In genomic region chr16:51048650-51049049, GRCm38 (mm10) we compare ENCODE assay signal across 18 mouse cellular contexts.
DNase-seq lines count a peak whose midpoint lies in the region; ATAC-seq lines count a peak whose summit lies in the region.
"Had no signal": no experiment of that assay in that cellular context is flagged by ENCODE, and none has a peak within 500 bp of the region (broad histone marks: within the 10 kb centered on the region; RNA-seq: fewer than 3 reads in every experiment).

No protein-coding gene starts in this region.

- H3K27ac ChIP-seq in heart, embryonic 10.5 days: no peak overlapping the region
- H3K27ac ChIP-seq in limb, embryonic 13.5 days: no peak overlapping the region
- H3K27ac ChIP-seq in limb, embryonic 10.5 days: no peak overlapping the region
- H3K27ac ChIP-seq in embryonic facial prominence, embryonic 15.5 days (replicated peaks): peak overlapping the region; percentile 39; the same call in 1 of the 2 replicates
- H3K27ac ChIP-seq: hindbrain, embryonic 13.5 days; left cerebral cortex, adult 2 months; lung, embryonic 15.5 days; midbrain, embryonic 10.5 days; stomach, embryonic 15.5 days had no signal

- H3K36me3 ChIP-seq in heart, embryonic 10.5 days: no peaks in the 10 kb centered on the region
- no peaks in the 10 kb centered on the region for H3K36me3 ChIP-seq in limb, embryonic 13.5 days
- H3K36me3 ChIP-seq in limb, embryonic 10.5 days: no peaks in the 10 kb centered on the region
- H3K36me3 ChIP-seq in embryonic facial prominence, embryonic 15.5 days: no peaks in the 10 kb centered on the region
- H3K36me3 ChIP-seq: hindbrain, embryonic 13.5 days; lung, embryonic 15.5 days; midbrain, embryonic 10.5 days; stomach, embryonic 15.5 days had no signal

- no peak overlapping the region for H3K4me2 ChIP-seq in limb, embryonic 13.5 days (replicated peaks)
- no peak overlapping the region for H3K4me2 ChIP-seq in embryonic facial prominence, embryonic 15.5 days (replicated peaks)
- H3K4me2 ChIP-seq: hindbrain, embryonic 13.5 days; lung, embryonic 15.5 days; stomach, embryonic 15.5 days had no signal

- peak; percentile 7 to 35 for DNase-seq in heart, adult 9 months (ENCODE audit: low spot score in 2 of 2)
- DNase-seq in heart, embryonic 10.5 days (ENCODE audit: low spot score): no peak
- DNase-seq in limb, embryonic 10.5 days (ENCODE audit: low spot score): no peak
- DNase-seq in lung, postnatal 36 days: peak; percentile 39
- no peak for DNase-seq in spleen, postnatal 14 days (ENCODE audit: low spot score in 2 of 2)
- DNase-seq: embryo, embryonic 11 days; kidney, postnatal 25 days; liver; spleen, adult 18-20 months; thymus, adult 2 months had no signal

- no peak overlapping the region for H3K4me3 ChIP-seq in heart, embryonic 10.5 days
- H3K4me3 ChIP-seq in limb, embryonic 13.5 days: no peak overlapping the region
- H3K4me3 ChIP-seq in limb, embryonic 10.5 days: no peak overlapping the region
- no peak overlapping the region for H3K4me3 ChIP-seq in embryonic facial prominence, embryonic 15.5 days (replicated peaks)
- H3K4me3 ChIP-seq: hindbrain, embryonic 13.5 days; left cerebral cortex, adult 2 months; lung, embryonic 15.5 days; midbrain, embryonic 10.5 days; stomach, embryonic 15.5 days had no signal

- peak; percentile 42 for ATAC-seq in limb, embryonic 13.5 days (ENCODE audit: low FRiP score, low read depth)
- no peak for ATAC-seq in embryonic facial prominence, embryonic 15.5 days (ENCODE audit: insufficient number of reproducible peaks, low FRiP score, low TSS enrichment, low read depth)
- ATAC-seq: forebrain, embryonic 14.5 days had no signal

- H3K9ac ChIP-seq in limb, embryonic 13.5 days: no peak overlapping the region
- no peak overlapping the region for H3K9ac ChIP-seq in embryonic facial prominence, embryonic 15.5 days
- H3K9ac ChIP-seq: hindbrain, embryonic 13.5 days; lung, embryonic 15.5 days; stomach, embryonic 15.5 days had no signal

- no peaks in the 10 kb centered on the region for H3K4me1 ChIP-seq in heart, embryonic 10.5 days
- peaks cover 8% of the 10 kb centered on the region for H3K4me1 ChIP-seq in limb, embryonic 13.5 days
- H3K4me1 ChIP-seq in limb, embryonic 10.5 days: no peaks in the 10 kb centered on the region
- no peaks in the 10 kb centered on the region for H3K4me1 ChIP-seq in embryonic facial prominence, embryonic 15.5 days
- H3K4me1 ChIP-seq: hindbrain, embryonic 13.5 days; lung, embryonic 15.5 days; midbrain, embryonic 10.5 days; stomach, embryonic 15.5 days had no signal

- no peaks in the 10 kb centered on the region for H3K9me3 ChIP-seq in heart, embryonic 10.5 days
- no peaks in the 10 kb centered on the region for H3K9me3 ChIP-seq in limb, embryonic 13.5 days
- no peaks in the 10 kb centered on the region for H3K9me3 ChIP-seq in limb, embryonic 10.5 days (replicated peaks)
- no peaks in the 10 kb centered on the region for H3K9me3 ChIP-seq in embryonic facial prominence, embryonic 15.5 days (replicated peaks)
- H3K9me3 ChIP-seq: hindbrain, embryonic 13.5 days; lung, embryonic 15.5 days; midbrain, embryonic 10.5 days; stomach, embryonic 15.5 days had no signal

- WGBS in heart, embryonic 10.5 days: 67% methylated on average over 2 of the region's 2 CpGs
- 55% methylated on average over 2 of the region's 2 CpGs for WGBS in limb, embryonic 13.5 days
- 82% methylated on average over 2 of the region's 2 CpGs for WGBS in limb, embryonic 10.5 days
- WGBS in embryonic facial prominence, embryonic 15.5 days: 44% methylated on average over 2 of the region's 2 CpGs

- H3K27me3 ChIP-seq in heart, embryonic 10.5 days (ENCODE audit: insufficient read depth, poor library complexity, severe bottlenecking): no peaks in the 10 kb centered on the region
- no peaks in the 10 kb centered on the region for H3K27me3 ChIP-seq in limb, embryonic 13.5 days
- no peaks in the 10 kb centered on the region for H3K27me3 ChIP-seq in limb, embryonic 10.5 days (ENCODE audit: low read depth, poor library complexity, severe bottlenecking)
- no peaks in the 10 kb centered on the region for H3K27me3 ChIP-seq in embryonic facial prominence, embryonic 15.5 days
- H3K27me3 ChIP-seq: hindbrain, embryonic 13.5 days; lung, embryonic 15.5 days; stomach, embryonic 15.5 days had no signal

Comparison
In these comparisons a context has a peak if more than half of its experiments do, and no peak if none do; other contexts are left out.
1. DNase-seq: peak in heart, adult 9 months (2 of 2) and lung, postnatal 36 days (single experiment); none in heart, embryonic 10.5 days (single experiment), limb, embryonic 10.5 days (single experiment) and spleen, postnatal 14 days (0 of 2).